Comparison of ENCODE assay signal across 7 mouse cellular contexts in genomic region chr9:51277834-51278498, GRCm38 (mm10). TPM values are rescaled to one million over a fixed set of nuclear protein-coding genes. Genes with fewer than 3 reads are reported as not detected.
A peak's percentile ranks its signal among the peaks of the same experiment; 100 is the strongest.
DNase-seq lines count a peak whose midpoint lies in the region; ATAC-seq and TF ChIP-seq lines count a peak whose summit lies in the region.

No protein-coding gene starts in this region.

- peak overlapping the region; percentile 51 for H3K4me3 ChIP-seq in neural tube, embryonic 11.5 days (ENCODE audit: low read depth, low read length)
- peak overlapping the region; percentile 47 for H3K4me3 ChIP-seq in forebrain, embryonic 15.5 days
- H3K4me3 ChIP-seq in liver, embryonic 14.5 days (ENCODE audit: insufficient read depth in 1 of 2, low read depth in 2 of 2, low read length in 2 of 2): peak overlapping the region; percentile 19 to 27; a peak in 3 of 4 replicates
- peak overlapping the region; percentile 62 for H3K4me3 ChIP-seq in stomach, postnatal 0 days (ENCODE audit: low read depth, low read length)

- TF ChIP-seq CTCF in liver, embryonic 14.5 days (IDR thresholded peaks at IDR 0.05; ENCODE audit: low read depth): no peak
- no peak for TF ChIP-seq CTCF in stomach, postnatal 0 days (IDR thresholded peaks at IDR 0.05; ENCODE audit: low read depth)

- 23% methylated on average over 13 of the region's 13 CpGs for WGBS in neural tube, embryonic 11.5 days
- WGBS in forebrain, embryonic 15.5 days: 20% methylated on average over 13 of the region's 13 CpGs
- 27% methylated on average over 13 of the region's 13 CpGs for WGBS in liver, embryonic 14.5 days (ENCODE audit: insufficient replicate concordance)
- 17% methylated on average over 13 of the region's 13 CpGs for WGBS in stomach, postnatal 0 days

- DNase-seq in neural tube, embryonic 11.5 days (ENCODE audit: low spot score): no peak
- no peak for DNase-seq in neural tube, embryonic 10.5 days (ENCODE audit: extremely low spot score, low spot score)
- DNase-seq in liver, embryonic 14.5 days (ENCODE audit: low read depth in 3 of 3, low spot score in 3 of 3): no peak
- no peak for DNase-seq in stomach, postnatal 0 days (ENCODE audit: low spot score)
- no peak for DNase-seq in Muller cell, postnatal 12 days (ENCODE audit: inconsistent ontology term)
- DNase-seq in thymus, adult 18-20 months: no peak

- H3K4me1 ChIP-seq in neural tube, embryonic 11.5 days (ENCODE audit: control insufficient read depth, insufficient read depth, low read length): no peaks in the 10 kb centered on the region
- H3K4me1 ChIP-seq in forebrain, embryonic 15.5 days: peaks cover 14% of the 10 kb centered on the region
- H3K4me1 ChIP-seq in liver, embryonic 14.5 days (replicated peaks; ENCODE audit: control insufficient read depth in 2 of 2, insufficient read depth in 2 of 2, low read length in 1 of 2): no peaks in the 10 kb centered on the region; a peak in 2 of 4 replicates
- H3K4me1 ChIP-seq in stomach, postnatal 0 days (replicated peaks; ENCODE audit: control insufficient read depth, insufficient read depth): 0 out of 2 replicates have a peak, but pooled peaks cover 2% of the 10 kb centered on the region

- H3K9ac ChIP-seq in neural tube, embryonic 11.5 days (ENCODE audit: low read length): peak overlapping the region; percentile 72
- peak overlapping the region; percentile 50 for H3K9ac ChIP-seq in forebrain, embryonic 15.5 days (replicated peaks)
- no peak overlapping the region for H3K9ac ChIP-seq in liver, embryonic 14.5 days (replicated peaks)
- peak overlapping the region; percentile 74 for H3K9ac ChIP-seq in stomach, postnatal 0 days (ENCODE audit: low read length)

- no peak; the same call in 1 of the 2 replicates for ATAC-seq in neural tube, embryonic 11.5 days (ENCODE audit: insufficient read depth, low FRiP score, low TSS enrichment)
- no peak for ATAC-seq in forebrain, embryonic 15.5 days (replicated peaks)
- no peak for ATAC-seq in liver, embryonic 14.5 days (ENCODE audit: insufficient read depth)
- no peak for ATAC-seq in stomach, postnatal 0 days (ENCODE audit: low FRiP score, low TSS enrichment)

- peak overlapping the region; percentile 95 for H3K4me2 ChIP-seq in neural tube, embryonic 11.5 days (ENCODE audit: low read depth)
- peak overlapping the region; percentile 89 for H3K4me2 ChIP-seq in forebrain, embryonic 15.5 days (replicated peaks)
- peak overlapping the region; percentile 59 for H3K4me2 ChIP-seq in liver, embryonic 14.5 days (ENCODE audit: low read depth)
- H3K4me2 ChIP-seq in stomach, postnatal 0 days (replicated peaks; ENCODE audit: low read depth): peak overlapping the region; percentile 93

- TF ChIP-seq EP300 in liver, embryonic 14.5 days (IDR thresholded peaks at IDR 0.05; ENCODE audit: low read depth): no peak
- no peak for TF ChIP-seq EP300 in stomach, postnatal 0 days (optimal IDR thresholded peaks at IDR 0.05)

- H3K9me3 ChIP-seq in neural tube, embryonic 11.5 days (ENCODE audit: control insufficient read depth, low read length): no peaks in the 10 kb centered on the region
- H3K9me3 ChIP-seq in forebrain, embryonic 15.5 days: no peaks in the 10 kb centered on the region
- H3K9me3 ChIP-seq in liver, embryonic 14.5 days (ENCODE audit: control insufficient read depth, low read length): no peaks in the 10 kb centered on the region
- no peaks in the 10 kb centered on the region for H3K9me3 ChIP-seq in stomach, postnatal 0 days (ENCODE audit: control insufficient read depth, low read length)

- peaks cover 10% of the 10 kb centered on the region; the same call in 1 of the 2 replicates for H3K27me3 ChIP-seq in neural tube, embryonic 11.5 days (ENCODE audit: control insufficient read depth, insufficient read depth, low read length)
- peaks cover 7% of the 10 kb centered on the region; the same call in 1 of the 2 replicates for H3K27me3 ChIP-seq in forebrain, embryonic 15.5 days
- peaks cover 23% of the 10 kb centered on the region for H3K27me3 ChIP-seq in liver, embryonic 14.5 days (ENCODE audit: control insufficient read depth, insufficient read depth, low read length)
- no peaks in the 10 kb centered on the region for H3K27me3 ChIP-seq in stomach, postnatal 0 days (ENCODE audit: control insufficient read depth, insufficient read depth, low read length)

- no peak overlapping the region for H3K27ac ChIP-seq in neural tube, embryonic 11.5 days (ENCODE audit: low read depth, low read length)
- H3K27ac ChIP-seq in forebrain, embryonic 15.5 days (replicated peaks): no peak overlapping the region
- H3K27ac ChIP-seq in liver, embryonic 14.5 days: no peak overlapping the region
- peak overlapping the region; percentile 88 for H3K27ac ChIP-seq in stomach, postnatal 0 days (replicated peaks)

- no peaks in the 10 kb centered on the region for H3K36me3 ChIP-seq in neural tube, embryonic 11.5 days (ENCODE audit: control insufficient read depth, insufficient read depth, low read length)
- no peaks in the 10 kb centered on the region for H3K36me3 ChIP-seq in forebrain, embryonic 15.5 days
- no peaks in the 10 kb centered on the region for H3K36me3 ChIP-seq in liver, embryonic 14.5 days (replicated peaks; ENCODE audit: control insufficient read depth, insufficient read depth, low read depth)
- H3K36me3 ChIP-seq in stomach, postnatal 0 days (ENCODE audit: control insufficient read depth, insufficient read depth, low read length): no peaks in the 10 kb centered on the region

RNA-seq across cellular contexts. Expression of gene Colca2, which starts 0.4 kb away (rescaled TPM):
- polyA plus RNA-seq in neural tube, embryonic 11.5 days (2014; fragmentation: Nextera tagmentation; extraction: Ambion mirVana): 1.1 and 2.0 TPM in 2 replicates
- 0.70 and 1.1 TPM in 2 replicates for polyA plus RNA-seq in forebrain, embryonic 15.5 days (2015; fragmentation: Nextera tagmentation; extraction: Ambion mirVana)
- 0.09 and 0.12 TPM in 2 replicates for polyA plus RNA-seq in liver, embryonic 14.5 days (2012; rRNA removed)
- polyA plus RNA-seq in liver, embryonic 14.5 days (2014; fragmentation: Nextera tagmentation; extraction: Ambion mirVana): 0.18 TPM in 1 of 2 replicates, not detected in the other
- 11.1 and 11.2 TPM in 2 replicates for polyA plus RNA-seq in stomach, postnatal 0 days (2015; fragmentation: Nextera tagmentation; extraction: Ambion mirVana)

RNA-seq across cellular contexts. Expression of gene 1810046K07Rik, which starts 50.8 kb away (rescaled TPM):
- not detected in 2 replicates for polyA plus RNA-seq in neural tube, embryonic 11.5 days (2014; fragmentation: Nextera tagmentation; extraction: Ambion mirVana)
- polyA plus RNA-seq in forebrain, embryonic 15.5 days (2015; fragmentation: Nextera tagmentation; extraction: Ambion mirVana): not detected in 2 replicates
- 0.07 and 0.16 TPM in 2 replicates for polyA plus RNA-seq in liver, embryonic 14.5 days (2012; rRNA removed)
- polyA plus RNA-seq in liver, embryonic 14.5 days (2014; fragmentation: Nextera tagmentation; extraction: Ambion mirVana): 0.08 and 0.27 TPM in 2 replicates
- 0.23 and 0.27 TPM in 2 replicates for polyA plus RNA-seq in stomach, postnatal 0 days (2015; fragmentation: Nextera tagmentation; extraction: Ambion mirVana)
